In the genomic region with DNA sequence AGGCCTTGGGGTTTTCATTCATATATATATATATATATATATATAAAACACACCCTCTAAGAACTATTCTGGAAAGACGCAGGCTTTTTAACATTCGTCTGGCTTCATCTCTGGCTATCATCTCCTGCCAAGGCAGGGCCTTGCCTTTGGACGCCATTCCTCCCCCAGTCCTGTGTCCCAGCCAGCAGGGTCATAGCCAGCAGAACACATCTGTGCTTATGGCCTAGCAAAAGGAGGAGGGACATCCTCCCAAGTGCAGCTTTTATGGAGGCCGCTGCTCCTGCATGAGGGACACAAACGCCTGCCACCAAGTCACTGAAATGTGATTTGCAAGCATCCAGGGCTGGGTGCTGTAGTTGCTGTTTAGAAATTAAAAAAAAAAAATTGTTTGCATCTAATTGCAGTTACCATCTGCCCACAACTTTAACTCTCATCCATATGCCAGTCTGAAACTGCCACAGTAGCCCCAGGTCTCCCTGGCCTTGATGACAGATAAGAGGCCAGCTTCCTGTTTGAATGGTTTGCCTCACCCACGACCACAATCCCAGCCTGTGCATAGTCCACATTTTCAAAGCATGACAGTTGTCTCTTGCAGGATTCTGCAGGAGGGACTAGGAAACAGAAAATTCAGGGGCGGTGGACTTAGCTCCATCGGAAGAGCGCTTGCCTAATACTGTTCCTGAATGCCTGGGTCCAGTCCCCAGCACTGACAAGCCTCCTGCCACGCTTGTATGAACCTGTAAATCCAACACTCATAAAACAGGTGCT, we compare ENCODE assay signal across 10 mouse cellular contexts.
A peak's percentile ranks its signal among the peaks of the same experiment; 100 is the strongest.
DNase-seq lines count a peak whose midpoint lies in the region; ATAC-seq and TF ChIP-seq lines count a peak whose summit lies in the region.
"Had no signal": no experiment of that assay in that cellular context is flagged by ENCODE, and none has a peak within 500 bp of the region (broad histone marks: within the 10 kb centered on the region; RNA-seq: fewer than 3 reads in every experiment).

No protein-coding gene starts in this region.

- no peaks in the 10 kb centered on the region for H3K9me3 ChIP-seq in lung, postnatal 0 days (ENCODE audit: low read length)
- no peaks in the 10 kb centered on the region for H3K9me3 ChIP-seq in stomach, embryonic 15.5 days
- H3K9me3 ChIP-seq in midbrain, embryonic 13.5 days, result no peaks in the 10 kb centered on the region
- no peaks in the 10 kb centered on the region for H3K9me3 ChIP-seq in neural tube, embryonic 15.5 days (replicated peaks)
- H3K9me3 ChIP-seq: embryonic facial prominence, embryonic 13.5 days; hindbrain, embryonic 13.5 days had no signal

- no peak overlapping the region for H3K4me2 ChIP-seq in lung, postnatal 0 days (replicated peaks; ENCODE audit: low read depth, low read length)
- no peak overlapping the region for H3K4me2 ChIP-seq in stomach, embryonic 15.5 days
- no peak overlapping the region for H3K4me2 ChIP-seq in midbrain, embryonic 13.5 days (replicated peaks)
- no peak overlapping the region for H3K4me2 ChIP-seq in neural tube, embryonic 15.5 days
- H3K4me2 ChIP-seq: embryonic facial prominence, embryonic 13.5 days; hindbrain, embryonic 13.5 days had no signal

- H3K4me3 ChIP-seq in lung, postnatal 0 days (ENCODE audit: low read depth, low read length), result no peak overlapping the region
- H3K4me3 ChIP-seq in stomach, embryonic 15.5 days (replicated peaks), result no peak overlapping the region
- no peak overlapping the region for H3K4me3 ChIP-seq in midbrain, embryonic 13.5 days (replicated peaks)
- H3K4me3 ChIP-seq in neural tube, embryonic 15.5 days (replicated peaks), result no peak overlapping the region
- H3K4me3 ChIP-seq: embryonic facial prominence, embryonic 13.5 days; hindbrain, embryonic 13.5 days had no signal

- no peak for TF ChIP-seq EP300 in lung, postnatal 0 days (IDR thresholded peaks at IDR 0.05)

- no peaks in the 10 kb centered on the region for H3K36me3 ChIP-seq in lung, postnatal 0 days (ENCODE audit: insufficient read depth, low read length)
- no peaks in the 10 kb centered on the region for H3K36me3 ChIP-seq in stomach, embryonic 15.5 days
- H3K36me3 ChIP-seq in midbrain, embryonic 13.5 days, result no peaks in the 10 kb centered on the region
- no peaks in the 10 kb centered on the region for H3K36me3 ChIP-seq in neural tube, embryonic 15.5 days
- H3K36me3 ChIP-seq: embryonic facial prominence, embryonic 13.5 days; hindbrain, embryonic 13.5 days had no signal

- H3K27me3 ChIP-seq in lung, postnatal 0 days (replicated peaks; ENCODE audit: insufficient read depth, low read length), result no peaks in the 10 kb centered on the region
- H3K27me3 ChIP-seq in stomach, embryonic 15.5 days (replicated peaks), result no peaks in the 10 kb centered on the region
- H3K27me3 ChIP-seq in midbrain, embryonic 13.5 days, result no peaks in the 10 kb centered on the region
- no peaks in the 10 kb centered on the region for H3K27me3 ChIP-seq in neural tube, embryonic 15.5 days (replicated peaks)
- H3K27me3 ChIP-seq: embryonic facial prominence, embryonic 13.5 days; hindbrain, embryonic 13.5 days had no signal

- no peak for TF ChIP-seq CTCF in lung, postnatal 0 days (IDR thresholded peaks at IDR 0.05)

- no peak overlapping the region for H3K27ac ChIP-seq in lung, postnatal 0 days (ENCODE audit: low read length)
- no peak overlapping the region; the same call in 1 of the 2 replicates for H3K27ac ChIP-seq in stomach, embryonic 15.5 days
- H3K27ac ChIP-seq in midbrain, embryonic 13.5 days, result no peak overlapping the region
- no peak overlapping the region for H3K27ac ChIP-seq in neural tube, embryonic 15.5 days (replicated peaks)
- H3K27ac ChIP-seq: embryonic facial prominence, embryonic 13.5 days; hindbrain, embryonic 13.5 days had no signal

- intact Hi-C loops in heart, postnatal 36 days (cut with DNase I), result no loop called here

- peak; percentile 61 to 76 for DNase-seq in cerebellum, postnatal 10 days
- no peak for DNase-seq in cerebellum, adult 8-10 months
- peak; percentile 58 for DNase-seq in lung, postnatal 10 days
- DNase-seq in lung, postnatal 0 days (ENCODE audit: low spot score), result no peak
- peak; percentile 28 to 36 for DNase-seq in heart, postnatal 36 days

- no peak for ATAC-seq in lung, postnatal 0 days
- 0 out of 2 replicates have a peak, but pooled peaks have one; percentile 12 for ATAC-seq in stomach, embryonic 15.5 days (ENCODE audit: insufficient read depth, low FRiP score, low read depth)
- no peak for ATAC-seq in midbrain, embryonic 13.5 days
- ATAC-seq in neural tube, embryonic 15.5 days (ENCODE audit: low FRiP score), result no peak

- no peaks in the 10 kb centered on the region for H3K4me1 ChIP-seq in lung, postnatal 0 days (ENCODE audit: insufficient read depth, low read depth, low read length)
- H3K4me1 ChIP-seq in stomach, embryonic 15.5 days, result peaks cover 7% of the 10 kb centered on the region
- H3K4me1 ChIP-seq in midbrain, embryonic 13.5 days (replicated peaks), result 0 out of 2 replicates have a peak, but pooled peaks cover 6% of the 10 kb centered on the region
- 0 out of 2 replicates have a peak, but pooled peaks cover 3% of the 10 kb centered on the region for H3K4me1 ChIP-seq in neural tube, embryonic 15.5 days
- H3K4me1 ChIP-seq: embryonic facial prominence, embryonic 13.5 days had no signal

- WGBS in lung, postnatal 0 days, result 67% methylated on average over 10 of the region's 10 CpGs
- WGBS in stomach, embryonic 15.5 days, result 60% methylated on average over 10 of the region's 10 CpGs
- 89% methylated on average over 10 of the region's 10 CpGs for WGBS in midbrain, embryonic 13.5 days
- WGBS in neural tube, embryonic 15.5 days, result 77% methylated on average over 10 of the region's 10 CpGs

- H3K9ac ChIP-seq in lung, postnatal 0 days (replicated peaks; ENCODE audit: low read depth), result no peak overlapping the region
- no peak overlapping the region for H3K9ac ChIP-seq in stomach, embryonic 15.5 days
- no peak overlapping the region for H3K9ac ChIP-seq in midbrain, embryonic 13.5 days (replicated peaks)
- H3K9ac ChIP-seq in neural tube, embryonic 15.5 days (replicated peaks), result no peak overlapping the region
- H3K9ac ChIP-seq: embryonic facial prominence, embryonic 13.5 days; hindbrain, embryonic 13.5 days had no signal

Comparison
In these comparisons a context has a peak if more than half of its experiments do, and no peak if none do; other contexts are left out.
1. DNase-seq: peak in cerebellum, postnatal 10 days (2 of 2), lung, postnatal 10 days (single experiment) and heart, postnatal 36 days (2 of 2); none in cerebellum, adult 8-10 months (single experiment) and lung, postnatal 0 days (single experiment).